Mouse (Mus musculus) retina, embryonic 14.5 days (tissue): ENCODE data around the gene Gzmn.
A peak's percentile ranks its signal among the peaks of the same experiment; 100 is the strongest.
"Not testable (repeated sequence)": the region's sequence is repeated elsewhere in the genome, so short reads cannot be mapped to it uniquely, and the experiment has no call there.

ENCODE experiments used
- DNase-seq: peaks from one replicate; pipeline ENCODE4 v3.0.0-alpha.2; 2015; ENCODE audit warnings: low spot score

Gene Gzmn

DNA sequence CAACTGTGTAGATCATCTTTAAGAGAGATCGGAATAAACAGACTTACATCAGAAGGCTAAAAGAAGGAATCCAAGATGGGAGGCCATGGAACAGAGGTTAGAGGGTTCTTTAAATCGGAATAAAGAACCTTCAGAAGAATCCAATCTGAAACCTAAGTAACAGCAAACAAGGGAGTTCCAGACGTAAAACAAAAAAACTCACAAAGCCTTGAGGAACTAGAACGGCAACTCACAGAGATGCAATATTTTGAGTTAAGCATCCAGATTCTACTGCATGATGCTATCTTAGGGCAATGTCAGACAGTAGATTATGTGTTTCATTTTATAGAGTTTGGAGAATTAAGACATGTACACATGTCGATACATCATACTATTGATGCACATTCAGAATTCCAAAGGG lies at the start of gene Gzmn:
Gene Gzmn (minus strand): TSS at position 101 of the 400 bp plus-strand sequence.
- no peak for DNase-seq

DNA sequence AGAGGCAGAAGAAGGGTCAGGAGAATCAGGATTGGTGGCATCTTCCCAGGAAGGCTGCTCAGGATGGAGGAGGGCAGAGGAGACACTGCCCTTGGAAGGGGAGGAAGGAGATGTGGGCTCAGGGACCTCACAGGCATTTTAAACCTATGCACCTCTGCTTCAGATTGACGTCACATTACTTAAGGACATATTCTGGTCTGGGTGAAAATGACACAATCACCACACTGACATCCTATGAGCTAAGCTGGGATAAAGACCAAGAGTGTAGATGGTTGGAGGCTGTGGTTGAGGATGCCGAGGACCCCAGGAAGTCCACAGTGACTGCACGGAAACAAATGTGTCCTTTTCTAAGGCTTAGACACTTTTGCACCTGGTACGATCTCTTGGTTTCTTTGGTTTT lies 36.9 kb upstream of the Gzmn start, which contains the start of gene Gzmf:
Gene Gzmf (minus strand): TSS at position 101 of the 400 bp plus-strand sequence.
- DNase-seq = no peak

DNA sequence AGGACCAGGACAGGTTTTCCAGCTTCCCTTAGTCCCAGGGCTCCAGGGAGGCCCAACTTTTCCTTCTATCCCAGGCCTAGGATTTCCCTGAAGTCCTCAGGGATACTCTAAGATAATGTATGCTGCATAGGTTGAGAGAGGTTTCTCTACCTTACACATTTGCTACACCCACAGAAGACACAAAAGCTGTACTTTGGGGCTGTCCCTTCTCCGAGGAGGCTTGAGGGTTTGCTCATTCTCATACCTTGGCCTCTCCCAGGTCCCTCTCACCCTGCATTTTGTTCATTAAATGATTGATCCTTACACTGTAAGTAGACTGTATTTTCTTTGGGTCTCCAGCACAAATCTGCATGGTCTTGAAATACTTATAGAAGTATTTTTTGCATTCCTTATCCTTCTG lies 31.2 kb upstream of the Gzmn start:
- DNase-seq = no peak

DNA sequence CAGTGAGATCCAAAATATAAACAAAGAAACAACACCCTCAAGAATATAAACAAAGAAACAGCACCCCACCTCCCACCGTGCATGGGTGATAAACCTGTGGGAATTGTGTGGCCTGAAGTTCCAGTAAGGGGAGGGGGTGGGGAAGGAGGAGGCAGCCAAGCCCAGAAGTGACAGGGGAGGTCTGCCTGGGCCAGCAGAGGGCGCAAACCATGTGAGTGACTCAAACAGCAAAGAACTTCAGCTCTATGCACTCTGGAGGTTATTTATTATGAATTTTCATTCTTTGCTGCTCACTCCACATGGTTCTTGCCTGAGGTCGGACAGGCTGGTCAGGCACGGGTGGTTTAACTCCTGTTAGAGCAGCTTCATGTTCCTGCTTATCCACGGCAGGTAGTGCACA lies 30.6 kb upstream of the Gzmn start:
- peak; percentile 66 for DNase-seq

DNA sequence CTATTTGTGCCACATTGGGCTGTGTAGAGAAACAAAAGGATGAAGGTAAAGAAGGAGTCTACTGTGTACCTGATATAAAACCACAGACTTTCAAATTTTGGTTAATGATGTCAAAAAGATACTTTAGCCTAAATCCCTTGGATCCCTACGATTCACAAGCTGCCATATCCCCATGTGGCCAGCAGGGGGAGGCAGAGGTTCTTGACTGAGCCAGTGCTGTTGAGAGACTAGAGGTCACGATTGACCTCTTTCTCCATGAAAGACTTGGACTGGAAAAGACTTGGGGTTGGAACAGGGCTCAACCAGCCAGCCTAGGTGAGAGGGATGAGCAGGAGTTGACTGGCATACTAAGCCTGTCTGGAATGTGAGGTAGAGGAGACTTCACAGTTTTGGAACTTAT lies 29.6 kb upstream of the Gzmn start:
- peak; percentile 79 for DNase-seq

DNA sequence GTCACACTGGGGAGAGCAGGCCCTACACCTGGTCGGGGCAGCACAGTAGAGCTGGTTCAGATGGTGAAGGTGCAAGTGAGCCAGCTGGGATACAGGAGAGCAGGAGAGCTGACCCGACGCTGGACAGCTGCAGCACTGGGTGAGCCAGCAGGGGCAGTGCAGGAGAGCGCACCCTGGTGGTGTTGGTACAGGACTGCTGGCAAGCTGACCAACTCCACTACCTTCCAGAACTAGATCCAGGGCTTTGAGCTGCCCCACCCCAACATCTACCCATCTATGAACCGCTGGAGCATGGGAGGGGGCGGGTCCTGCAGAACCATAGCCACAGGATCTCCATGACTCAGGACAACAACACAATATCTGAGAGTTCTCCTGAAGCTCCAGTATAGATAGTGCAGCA lies 12.5 kb upstream of the Gzmn start:
- DNase-seq = no peak

DNA sequence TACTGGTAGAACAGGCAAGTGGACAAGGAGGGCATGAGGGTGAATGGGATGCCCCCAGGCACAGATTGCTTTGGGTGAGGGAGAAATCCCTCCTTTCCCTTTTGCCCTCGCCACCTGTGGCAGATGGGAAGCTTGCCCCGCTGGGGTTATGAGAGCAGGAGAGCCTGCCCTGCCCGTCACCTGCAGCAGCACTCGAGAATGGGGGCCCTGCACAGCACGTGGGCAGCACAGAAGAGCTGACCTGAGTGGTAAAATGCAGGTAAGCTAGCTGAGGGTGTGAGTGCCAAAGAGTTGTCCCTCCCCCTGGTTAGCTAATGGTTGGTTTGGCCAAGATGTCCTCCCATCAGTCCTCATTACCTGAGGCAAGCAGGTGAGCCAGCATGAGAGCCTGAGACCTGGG lies 12.1 kb upstream of the Gzmn start:
- no peak for DNase-seq

DNA sequence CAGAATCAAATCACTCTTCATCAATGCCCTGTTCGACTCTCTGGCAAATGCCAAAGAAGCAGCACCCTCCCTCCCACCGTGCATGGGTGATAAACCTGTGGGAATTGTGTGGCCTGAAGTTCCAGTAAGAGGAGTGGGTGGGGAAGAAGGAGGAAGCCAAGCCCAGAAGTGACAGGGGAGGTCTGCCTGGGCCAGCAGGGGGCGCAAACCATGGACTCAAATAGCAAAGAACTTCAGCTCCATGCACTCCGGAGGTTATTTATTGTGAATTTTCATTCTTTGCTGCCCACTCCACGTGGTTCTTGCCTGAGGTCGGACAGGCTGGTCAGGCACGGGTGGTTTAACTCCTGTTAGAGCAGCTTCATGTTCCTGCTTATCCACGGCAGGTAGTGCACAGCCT lies 3.3 kb upstream of the Gzmn start:
- DNase-seq = peak; percentile 70

DNA sequence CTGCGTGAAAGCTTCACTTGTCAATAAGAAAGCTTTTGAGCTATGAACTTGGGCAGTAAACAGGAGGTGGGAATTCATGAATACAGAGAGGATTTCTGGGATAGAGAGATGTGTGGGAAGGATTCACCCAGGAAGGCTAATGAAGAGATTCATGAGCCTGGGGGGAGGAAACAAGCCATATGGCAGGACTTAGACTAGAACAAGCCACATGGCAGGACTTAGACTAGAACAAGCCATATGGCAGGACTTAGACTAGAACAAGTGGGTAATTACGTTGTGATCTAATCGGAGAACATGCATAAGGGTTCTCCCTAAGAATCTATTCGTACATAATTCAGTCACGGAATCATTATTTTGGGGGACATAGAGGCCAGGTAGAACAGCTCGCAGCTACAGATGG lies 1.0 kb downstream of the Gzmn start:
- no peak for DNase-seq

DNA sequence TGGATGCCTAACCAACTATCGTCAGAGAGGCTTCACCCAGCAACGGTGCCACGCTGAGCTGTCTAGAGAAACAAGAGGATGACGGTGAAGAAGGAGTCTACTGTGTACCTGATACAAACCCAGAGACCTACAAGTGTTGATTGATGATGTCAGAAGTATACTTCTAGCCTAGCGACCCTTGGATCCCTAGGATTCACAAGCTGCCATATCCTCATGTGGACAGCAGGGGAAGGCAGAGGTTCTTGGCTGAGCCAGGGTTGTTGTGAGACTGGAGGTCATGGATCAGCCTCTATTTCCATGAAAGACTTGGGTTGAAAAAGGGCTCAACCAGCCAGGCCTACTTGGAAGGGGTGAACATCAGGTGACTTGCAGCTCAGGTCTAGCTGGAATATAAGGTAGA lies 1.7 kb downstream of the Gzmn start:
- no peak for DNase-seq

DNA sequence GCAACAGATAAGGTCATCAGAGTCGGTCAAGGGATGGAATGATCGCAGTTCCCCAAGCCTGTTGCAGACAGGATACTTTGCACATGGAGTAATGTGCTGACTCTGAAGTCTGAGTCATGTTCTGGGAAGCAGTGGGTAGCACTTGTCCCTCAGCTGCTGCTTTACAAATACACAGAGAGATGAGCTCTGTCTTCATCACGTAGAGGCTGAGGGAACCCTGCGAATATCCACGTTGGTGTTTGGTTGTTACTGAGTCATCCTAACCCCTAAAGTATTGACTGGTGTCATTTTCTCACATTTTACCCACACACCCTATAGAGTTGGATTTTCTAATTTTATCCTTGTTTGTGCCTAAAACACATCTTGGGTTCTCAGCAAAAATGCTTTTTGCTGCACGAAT lies 6.4 kb downstream of the Gzmn start:
- DNase-seq = no peak

DNA sequence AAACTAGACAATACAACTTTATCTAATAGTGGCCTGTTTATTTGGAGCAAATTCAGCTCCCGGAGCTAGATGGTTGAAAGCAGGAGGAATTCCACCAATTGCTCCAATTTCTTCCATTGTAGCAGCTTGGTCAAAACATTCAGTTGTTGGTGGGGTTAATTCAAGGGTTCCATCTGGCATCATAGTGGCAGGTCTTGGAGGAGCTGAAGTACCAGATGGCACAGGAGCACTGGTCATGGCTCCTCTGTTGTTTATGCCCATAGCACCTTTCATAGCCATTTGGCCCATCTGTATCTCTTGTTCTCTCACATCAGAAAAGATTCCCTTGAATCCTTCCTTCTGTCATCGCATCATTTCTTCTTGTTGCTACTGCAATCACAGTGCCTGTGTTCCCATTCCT lies 12.3 kb downstream of the Gzmn start:
- no peak for DNase-seq

DNA sequence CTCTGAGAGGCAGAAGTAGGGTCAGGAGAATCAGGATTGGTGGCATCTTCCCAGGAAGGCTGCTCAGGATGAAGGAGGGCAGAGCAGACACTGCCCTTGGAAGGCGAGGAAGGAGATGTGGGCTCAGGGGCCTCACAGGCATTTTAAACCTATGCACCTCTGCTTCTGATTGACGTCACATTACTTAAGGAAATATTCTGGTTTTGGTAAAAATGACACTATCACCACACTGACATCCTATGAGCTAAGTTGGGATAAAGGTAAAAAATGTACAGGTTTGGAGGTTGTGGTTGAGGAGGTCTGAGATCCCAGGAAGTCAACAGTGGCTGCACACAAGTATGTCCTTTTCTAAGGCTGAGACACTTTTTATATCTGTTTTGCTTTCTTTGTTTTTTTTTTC lies 14.9 kb downstream of the Gzmn start, which contains the start of gene Gzmg:
Gene Gzmg (minus strand): TSS at position 101 of the 400 bp plus-strand sequence.
- DNase-seq = not testable (repeated sequence)

DNA sequence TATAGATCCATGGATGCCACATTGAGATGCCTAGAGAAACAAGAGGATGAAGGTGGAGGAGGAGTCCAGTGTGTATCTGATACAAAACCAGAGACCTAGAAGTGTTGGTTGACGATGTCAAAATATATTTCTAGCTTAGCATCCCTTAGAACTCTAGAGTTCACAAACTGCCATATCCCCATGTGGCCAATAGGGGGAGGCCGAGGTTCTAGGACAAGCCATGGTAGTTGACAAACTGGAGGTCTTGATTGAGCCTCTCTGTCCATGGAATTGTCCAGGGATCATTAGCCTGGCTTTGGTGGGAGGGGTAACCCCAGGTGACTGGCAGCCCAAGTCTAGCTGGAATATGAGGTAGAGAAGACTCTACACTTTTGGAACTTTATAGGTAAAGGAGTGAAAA lies 19.1 kb downstream of the Gzmn start:
- no peak for DNase-seq

DNA sequence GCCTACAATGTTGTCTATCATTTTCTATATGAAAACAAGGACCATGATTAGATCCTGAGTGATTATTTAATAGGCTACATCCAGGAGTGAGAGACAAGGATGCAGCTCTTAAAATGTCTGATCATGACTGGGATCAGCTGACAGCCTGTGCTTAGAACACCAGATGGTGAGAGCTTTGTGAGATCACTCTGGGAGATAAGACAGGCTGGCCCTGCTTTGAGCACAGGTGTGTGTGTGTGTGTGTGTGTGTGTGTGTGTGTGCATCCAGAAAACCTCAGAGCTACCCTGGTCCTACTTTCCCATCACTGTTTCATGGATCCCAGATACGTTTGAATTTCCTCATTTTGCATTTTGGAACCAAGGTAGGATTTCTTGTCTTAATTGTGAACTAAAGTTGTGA lies 40.7 kb downstream of the Gzmn start:
- DNase-seq = not testable (repeated sequence)

DNA sequence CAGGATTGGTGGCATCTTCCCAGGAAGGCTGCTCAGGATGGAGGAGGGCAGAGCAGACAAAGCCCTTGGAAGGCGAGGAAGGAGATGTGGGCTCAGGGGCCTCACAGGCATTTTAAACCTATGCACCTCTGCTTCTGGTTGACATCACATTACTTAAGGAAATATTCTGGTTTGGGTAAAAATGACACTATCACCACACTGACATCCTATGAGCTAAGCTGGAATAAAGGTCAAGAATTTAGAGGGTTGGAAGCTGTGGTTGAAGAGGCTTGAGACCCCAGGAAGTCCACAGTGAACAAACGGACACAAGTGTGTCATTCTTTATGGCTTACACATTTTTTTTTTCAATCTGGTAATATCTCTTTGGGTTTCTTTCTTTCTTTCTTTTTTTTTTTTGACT lies 41.9 kb downstream of the Gzmn start, which contains the start of gene Gzmd:
Gene Gzmd (minus strand): TSS at position 101 of the 400 bp plus-strand sequence.
- DNase-seq = not testable (repeated sequence)

DNA sequence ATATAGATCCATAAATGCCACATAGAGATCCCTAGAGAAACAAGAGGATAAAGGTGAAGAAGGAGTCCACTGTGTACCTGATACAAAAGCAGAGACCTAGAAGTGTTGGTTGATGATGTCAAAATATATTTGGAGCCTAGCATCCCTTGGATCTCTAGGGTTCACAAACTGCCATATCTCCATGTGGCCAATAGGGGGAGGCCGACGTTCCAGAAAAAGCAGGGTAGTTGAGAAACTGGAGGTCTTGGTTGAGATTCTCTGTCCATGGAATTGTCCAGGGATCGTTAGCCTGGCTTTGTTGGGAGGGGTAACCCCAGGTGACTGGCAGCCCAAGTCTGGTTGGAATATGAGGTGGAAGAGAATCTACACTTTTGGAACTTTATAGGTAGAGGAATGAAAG lies 46.1 kb downstream of the Gzmn start:
- peak; percentile 6 for DNase-seq

DNA sequence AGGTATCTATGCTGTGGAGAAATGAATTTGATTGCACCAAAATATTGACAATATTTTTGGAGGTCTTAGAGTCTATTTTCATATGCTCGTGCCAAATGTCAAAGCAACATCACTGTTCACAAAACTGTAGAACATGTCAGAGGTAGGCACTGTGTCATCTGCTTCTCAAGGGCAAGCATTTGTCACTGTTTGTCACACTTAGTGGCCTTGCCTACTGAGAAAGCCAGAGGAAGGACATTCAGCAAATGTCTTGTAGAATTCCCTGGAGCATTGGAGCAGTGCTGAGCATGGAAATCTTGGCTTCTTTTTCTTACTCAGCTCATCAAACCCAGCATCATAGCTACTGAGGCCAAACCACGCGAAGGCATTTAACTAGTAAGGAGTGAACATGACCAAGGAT lies 50.9 kb downstream of the Gzmn start:
- no peak for DNase-seq

DNA sequence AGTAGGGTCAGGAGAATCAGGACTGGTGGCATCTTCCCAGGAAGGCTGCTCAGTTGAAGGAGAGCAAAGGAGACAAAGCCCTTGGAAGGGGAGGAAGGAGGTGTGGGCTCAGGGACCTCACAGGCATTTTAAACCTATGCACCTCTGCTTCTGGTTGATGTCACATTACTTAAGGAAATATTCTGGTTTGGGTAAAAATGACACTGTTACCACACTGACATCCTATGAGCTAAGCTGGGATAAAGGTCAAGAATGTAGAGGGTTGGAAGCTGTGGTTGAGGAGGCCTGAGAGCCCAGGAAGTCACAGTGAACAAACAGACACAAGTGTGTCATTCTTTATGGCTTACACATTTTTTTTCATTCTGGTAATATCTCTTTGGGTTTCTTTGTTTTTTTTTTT lies 53.9 kb downstream of the Gzmn start, which contains the start of gene Gzme:
Gene Gzme (minus strand): TSS at position 101 of the 400 bp plus-strand sequence.
- DNase-seq = no peak
